Mouse (Mus musculus) small intestine, adult 2 months (tissue): ENCODE results near the gene Disp3.

Experiments used
- CTCF ChIP-seq: fragments of 200-500 bp; IDR thresholded peaks from 2 replicates; pipeline ENCODE4 v1.5.1; 2012; ENCODE audit warnings: low read depth, mild to moderate bottlenecking, control low read depth, inconsistent platforms, low read length, moderate library complexity, mixed read lengths; ENCODE audit not compliant: insufficient replicate concordance, insufficient read length; ENCODE audit errors: extremely low read depth
- POLR2A ChIP-seq: fragments of 200-500 bp; IDR thresholded peaks from 2 replicates; pipeline ENCODE4 v1.6.1; 2012; ENCODE audit warnings: low read depth, mild to moderate bottlenecking, control low read depth, inconsistent platforms, low read length, moderate library complexity

- no peak for TF ChIP-seq CTCF
- TF ChIP-seq POLR2A: no peak
Observed at GRCm38 (mm10) chr4:148215264-148215900, 72.4 kb downstream of the Disp3 start.
